Mouse (Mus musculus) right cerebral cortex, postnatal 25 days (tissue): ENCODE data around the gene 4930562C15Rik.
A peak's percentile ranks its signal among the peaks of the same experiment; 100 is the strongest.
"Not testable (repeated sequence)": the region's sequence is repeated elsewhere in the genome, so short reads cannot be mapped to it uniquely, and the experiment has no call there.

Source experiments
- DNase-seq: peaks from one replicate; pipeline ENCODE4 v3.0.0; 2022

4930562C15Rik gene

GRCm38 (mm10) chr16:4835191-4835590 is at the start of gene 4930562C15Rik:
Gene 4930562C15Rik (plus strand): TSS chr16:4835416.
- no peak for DNase-seq

DNA sequence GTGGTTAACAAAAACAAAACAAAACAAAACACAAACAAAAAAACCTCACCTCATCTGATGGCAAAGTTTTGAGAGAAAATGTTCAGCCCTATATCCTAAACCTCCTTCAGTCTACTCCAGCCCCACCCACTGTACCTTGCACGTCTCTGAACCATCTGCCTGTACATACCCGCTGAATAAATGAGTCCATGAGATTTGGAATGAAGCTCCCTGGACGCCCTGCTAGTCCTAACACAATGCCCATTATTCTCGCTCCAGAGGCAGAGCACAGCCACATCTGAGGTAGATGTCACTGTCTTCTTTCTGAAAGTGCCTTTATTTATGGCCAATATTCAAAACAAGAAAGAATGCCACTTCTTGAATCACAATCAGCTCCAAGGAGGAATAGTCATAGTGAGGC is 49.5 kb upstream of the 4930562C15Rik start:
- no peak for DNase-seq

DNA sequence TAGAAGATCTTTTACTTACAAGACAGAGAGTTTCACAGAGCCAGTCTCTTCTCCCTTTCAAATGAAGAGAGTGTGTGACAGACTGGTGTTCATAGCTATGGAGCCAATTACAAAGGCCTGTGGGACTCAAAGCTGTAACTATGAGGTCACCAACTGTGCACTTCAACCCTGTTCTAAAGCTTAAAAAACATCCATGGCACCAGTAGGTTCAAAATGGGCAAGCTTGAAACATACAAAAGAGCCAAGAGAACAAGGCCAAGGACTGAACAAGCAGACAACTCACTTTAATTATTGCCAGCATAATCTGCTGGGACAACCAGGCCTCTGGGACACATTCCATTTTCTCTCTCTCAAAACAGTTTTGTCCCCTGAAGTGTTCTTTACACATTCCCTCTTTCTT is 47.0 kb upstream of the 4930562C15Rik start:
- no peak for DNase-seq

DNA sequence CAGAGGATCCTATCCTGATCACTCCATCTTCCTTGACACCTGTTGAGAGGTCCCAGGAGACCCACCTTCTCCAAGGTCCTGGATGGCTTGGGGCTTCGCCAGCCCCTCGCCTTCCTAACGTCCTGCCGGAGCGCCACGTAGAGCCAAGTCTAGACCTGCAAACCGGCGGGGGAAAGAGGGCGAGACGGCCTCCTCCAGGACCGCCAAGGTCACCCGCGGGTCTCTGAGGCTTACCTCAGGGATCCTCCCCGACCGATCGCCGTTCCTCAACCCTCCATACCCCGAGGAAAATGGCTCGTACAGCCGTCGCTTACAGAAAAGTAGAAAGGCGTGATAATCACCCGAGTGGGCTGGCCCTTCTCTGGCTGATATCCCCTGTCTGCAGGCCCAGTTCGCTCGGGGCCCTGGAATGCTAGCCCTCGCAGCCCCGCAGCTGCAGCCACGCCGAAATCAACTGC is 45.9 kb upstream of the 4930562C15Rik start:
- no peak for DNase-seq

GRCm38 (mm10) chr16:4789810-4790559 is 45.2 kb upstream of the 4930562C15Rik start, which contains the start of gene Cdip1:
Gene Cdip1 (minus strand): TSS chr16:4790292.
- peak; percentile 98 for DNase-seq

GRCm38 (mm10) chr16:4791332-4791731 is 43.9 kb upstream of the 4930562C15Rik start:
- no peak for DNase-seq

GRCm38 (mm10) chr16:4796631-4797030 is 38.6 kb upstream of the 4930562C15Rik start:
- DNase-seq, result no peak

- DNase-seq, result no peak
Observed at GRCm38 (mm10) chr16:4818349-4818748, 16.9 kb upstream of the 4930562C15Rik start.

GRCm38 (mm10) chr16:4824466-4824865 is 10.8 kb upstream of the 4930562C15Rik start:
- DNase-seq, result not testable (repeated sequence)

GRCm38 (mm10) chr16:4827639-4828038 is 7.6 kb upstream of the 4930562C15Rik start:
- DNase-seq, result no peak

- DNase-seq, result no peak
Observed at GRCm38 (mm10) chr16:4829271-4829900, 5.8 kb upstream of the 4930562C15Rik start.

DNA sequence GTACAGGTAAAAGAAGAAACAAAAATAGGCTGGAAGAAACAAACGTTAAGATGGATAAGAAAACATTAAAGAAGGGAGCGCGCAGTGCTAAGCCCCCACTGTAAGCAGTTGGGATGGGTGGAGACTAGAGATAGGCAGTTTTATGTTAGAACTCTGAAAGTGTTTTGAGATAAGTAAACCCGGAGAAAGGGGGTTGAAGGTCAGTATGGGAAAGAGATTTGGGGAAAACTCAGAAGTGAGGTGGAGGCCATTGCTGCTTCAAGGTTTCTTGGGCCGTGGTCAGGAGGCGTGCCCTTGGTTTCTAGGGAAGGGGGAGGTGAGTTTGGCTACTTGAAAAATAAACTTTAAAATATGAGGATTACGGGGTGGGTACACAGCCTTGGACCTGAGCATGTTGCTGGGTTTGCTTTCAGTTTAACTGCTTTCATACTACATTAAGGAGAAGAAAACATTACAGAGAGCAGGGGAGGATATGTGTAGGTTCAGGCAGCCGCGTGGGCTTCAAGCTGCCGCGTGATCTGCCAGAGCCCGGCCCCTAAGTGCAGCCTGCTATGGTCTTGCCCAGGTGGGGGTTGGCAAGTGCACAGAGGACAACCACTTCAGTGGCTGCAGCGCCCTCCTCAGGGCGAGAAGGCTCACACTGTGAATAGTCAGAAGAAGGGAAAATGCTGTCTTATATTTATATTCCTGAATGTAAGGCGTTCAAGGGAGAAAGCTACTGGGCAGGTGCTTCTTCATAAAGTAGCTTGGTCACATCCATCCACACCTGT is 3.4 kb upstream of the 4930562C15Rik start:
- peak; percentile 38 for DNase-seq

- no peak for DNase-seq
Observed at GRCm38 (mm10) chr16:4833858-4834257, 1.4 kb upstream of the 4930562C15Rik start.

DNA sequence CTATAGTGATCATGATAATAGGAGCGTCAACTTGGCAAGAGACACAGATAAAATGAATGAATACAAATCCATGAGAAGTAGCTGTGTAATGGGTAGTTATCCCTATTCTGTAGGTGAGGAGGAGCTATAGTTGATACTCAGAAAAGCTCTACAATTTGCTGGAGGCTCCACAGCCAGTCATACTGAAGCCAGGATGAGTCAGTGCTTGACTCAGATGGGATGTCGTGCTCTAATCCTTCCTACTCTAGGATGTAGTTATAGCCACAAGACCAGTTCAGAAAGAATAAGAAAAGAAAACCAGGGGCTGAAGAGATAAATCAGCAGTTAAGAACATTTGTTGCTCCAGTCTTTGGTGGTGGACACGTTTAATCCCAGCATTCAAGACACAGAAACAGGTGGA is 2.4 kb downstream of the 4930562C15Rik start:
- no peak for DNase-seq

DNA sequence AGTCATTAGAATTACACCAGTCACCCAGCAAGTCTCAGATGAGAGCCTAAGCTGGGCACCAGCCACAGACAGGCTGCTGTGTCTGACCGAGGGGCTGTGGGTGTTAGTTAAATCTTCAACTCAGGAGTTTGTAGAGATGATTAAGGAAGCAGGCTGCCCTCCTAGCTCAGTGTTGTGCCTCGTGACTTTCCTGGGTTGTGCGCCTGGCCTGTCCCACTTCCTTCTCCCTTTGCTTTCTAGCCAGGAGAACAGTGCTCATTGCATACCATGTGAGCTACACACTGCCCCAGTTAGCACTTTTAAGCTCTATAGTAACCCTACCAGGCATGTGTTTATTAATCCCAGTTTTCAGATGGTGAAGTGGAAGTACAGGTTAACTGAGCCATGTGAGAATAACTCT is 4.3 kb downstream of the 4930562C15Rik start:
- DNase-seq, result no peak

GRCm38 (mm10) chr16:4840231-4840630 is 5.0 kb downstream of the 4930562C15Rik start:
- DNase-seq, result no peak

- no peak for DNase-seq
Observed at GRCm38 (mm10) chr16:4847041-4847440, 11.8 kb downstream of the 4930562C15Rik start.

- DNase-seq, result no peak
Observed at GRCm38 (mm10) chr16:4848090-4848489, 12.9 kb downstream of the 4930562C15Rik start.

DNA sequence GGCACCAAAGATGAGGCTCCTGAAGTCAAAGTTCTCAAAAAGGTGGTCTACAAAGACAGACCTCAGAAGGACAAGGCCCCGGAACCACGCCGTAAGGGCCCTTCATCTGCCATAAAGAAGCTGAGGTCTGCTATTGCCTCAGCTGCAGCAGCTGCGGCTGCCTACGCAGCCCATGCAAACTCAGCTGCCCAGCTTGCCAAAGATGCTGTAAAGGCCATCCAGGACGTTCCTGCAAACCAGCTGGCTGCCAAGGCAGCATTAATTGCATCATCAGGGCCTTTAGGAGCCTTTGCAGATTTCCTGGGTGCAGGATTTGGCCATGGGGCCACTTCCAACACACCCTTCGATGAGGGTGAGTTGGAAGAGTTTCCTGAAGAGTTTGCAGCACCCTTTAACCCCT is 15.1 kb downstream of the 4930562C15Rik start:
- no peak for DNase-seq

DNA sequence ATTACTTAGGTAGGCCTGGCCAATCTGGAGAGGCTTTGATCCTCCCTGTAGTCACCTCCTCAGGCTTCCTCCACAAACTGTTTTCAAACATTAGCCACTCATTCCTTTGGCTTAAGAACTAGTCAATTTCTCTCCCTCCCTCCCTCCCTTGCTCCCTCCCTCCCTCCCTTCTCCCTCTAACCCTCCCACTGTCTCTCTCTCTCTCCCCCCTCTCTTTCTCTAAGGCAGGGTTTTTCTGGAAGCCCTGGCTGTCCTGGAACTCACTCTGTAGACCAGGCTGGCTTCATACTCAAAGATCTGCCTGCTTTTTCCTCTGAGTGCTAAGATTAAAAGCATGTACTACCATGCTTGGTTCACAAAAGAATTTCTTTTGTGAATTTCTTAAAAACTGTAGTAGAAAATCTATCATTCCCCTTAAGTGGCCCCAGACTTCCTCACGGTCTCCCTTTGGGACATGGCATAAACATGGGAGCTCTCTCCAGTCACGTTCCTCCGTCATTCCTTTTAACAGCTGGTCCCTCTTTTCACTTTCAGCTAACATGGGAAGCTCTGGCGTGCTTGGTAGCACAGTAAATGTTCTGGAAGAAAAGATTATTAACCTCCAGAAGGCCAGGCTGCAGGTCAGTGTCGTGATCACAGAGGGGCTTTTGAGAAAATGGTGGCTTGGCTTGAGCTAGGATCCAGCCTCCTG is 15.9 kb downstream of the 4930562C15Rik start:
- no peak for DNase-seq

- DNase-seq, result no peak
Observed at GRCm38 (mm10) chr16:4855046-4855650, 19.9 kb downstream of the 4930562C15Rik start.

DNA sequence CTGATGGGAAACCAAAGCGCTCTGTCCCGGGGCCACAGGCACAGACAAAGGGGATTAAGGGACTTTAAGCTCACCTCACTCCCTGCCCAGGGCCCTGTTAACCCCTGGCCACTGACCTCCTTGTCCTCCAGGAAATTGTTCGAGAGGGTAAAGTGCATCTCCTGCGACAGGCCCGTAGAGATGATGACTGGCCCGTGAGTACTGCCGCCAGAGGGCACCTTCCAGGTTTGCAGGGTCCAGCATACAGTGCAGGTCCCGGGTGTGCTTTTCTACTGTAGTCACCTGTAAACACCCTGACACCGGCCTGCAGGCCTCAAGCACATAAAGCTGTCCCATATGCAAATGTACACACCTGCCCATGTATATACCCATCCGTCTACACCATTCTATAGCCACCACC is 26.2 kb downstream of the 4930562C15Rik start:
- no peak for DNase-seq
